Mouse (Mus musculus) liver, adult 2 months (tissue): ENCODE measurements at regions not wholly inside any gene's neighbourhood (a gene's known extent, or its start where the extent isn't known, plus 50 kb on each side); places are given as distances from the start of the nearest gene placed in this dataset.

ENCODE experiments used
- CTCF ChIP-seq: fragments of 200-500 bp; IDR thresholded peaks from 2 replicates; pipeline ENCODE4 v1.5.1; 2011; ENCODE audit warnings: low read depth, low read length, control low read depth
- POLR2A ChIP-seq: fragments of 200-500 bp; IDR thresholded peaks from 2 replicates; pipeline ENCODE4 v1.6.1; 2011; ENCODE audit warnings: low read length, control low read depth; ENCODE audit not compliant: insufficient read depth; ENCODE audit errors: extremely low read depth

DNA sequence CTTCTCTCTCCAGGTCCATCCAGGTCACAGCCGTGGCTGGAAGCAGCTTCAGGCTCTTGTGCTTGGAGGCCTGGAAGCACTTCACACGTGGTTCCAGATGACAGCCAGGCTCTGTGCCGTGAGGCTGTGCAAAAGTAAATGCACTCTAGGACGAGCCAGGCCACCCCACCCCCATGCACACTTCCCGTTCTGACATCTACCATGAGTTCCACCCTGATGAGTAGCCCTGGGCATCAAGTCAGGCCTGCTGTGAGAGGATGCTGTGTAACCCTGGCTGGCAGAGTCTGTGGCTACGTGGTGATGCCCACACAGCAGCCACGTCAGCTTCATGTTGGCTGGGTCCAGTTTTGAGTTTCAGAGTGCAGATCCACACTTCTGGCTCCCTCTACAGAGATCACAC is 202.4 kb upstream of the Sulf2 start:
- TF ChIP-seq CTCF (no peak), POLR2A (no peak)
